Mouse (Mus musculus) small intestine, adult 2 months (tissue): ENCODE data around the gene Scyl2.

ENCODE experiments used
- CTCF ChIP-seq: fragments of 200-500 bp; IDR thresholded peaks from 2 replicates; pipeline ENCODE4 v1.5.1; 2012; ENCODE audit warnings: low read depth, mild to moderate bottlenecking, control low read depth, inconsistent platforms, low read length, moderate library complexity, mixed read lengths; ENCODE audit not compliant: insufficient replicate concordance, insufficient read length; ENCODE audit errors: extremely low read depth
- POLR2A ChIP-seq: fragments of 200-500 bp; IDR thresholded peaks from 2 replicates; pipeline ENCODE4 v1.6.1; 2012; ENCODE audit warnings: low read depth, mild to moderate bottlenecking, control low read depth, inconsistent platforms, low read length, moderate library complexity

DNA sequence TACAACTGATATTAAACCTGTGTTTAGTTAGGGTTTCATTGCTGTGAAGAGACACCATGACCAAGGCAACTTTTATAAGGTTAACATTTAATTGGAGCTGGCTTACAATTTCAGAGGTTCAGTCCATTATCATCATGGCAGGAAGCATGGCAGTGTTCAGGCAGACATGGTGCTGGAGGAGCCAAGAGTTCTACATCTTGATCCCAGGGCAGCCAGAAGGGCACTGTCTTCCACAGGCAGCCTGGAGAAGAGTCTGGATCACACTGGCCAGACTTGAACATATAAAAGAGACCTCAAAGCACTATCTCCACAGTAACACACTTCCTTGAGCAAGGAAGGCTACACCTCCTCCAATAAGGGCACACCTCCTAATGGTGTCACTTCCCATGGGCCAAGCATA lies 34.2 kb upstream of the Scyl2 start:
- TF ChIP-seq CTCF (no peak), POLR2A (no peak)
